Mouse (Mus musculus) hindbrain, embryonic 11.5 days (tissue): ENCODE results near the gene Art4. TPM values are rescaled to one million over a fixed set of nuclear protein-coding genes. Genes with fewer than 3 reads are reported as not detected.
A peak's percentile ranks its signal among the peaks of the same experiment; 100 is the strongest.

Source experiments
- ATAC-seq: fragments of 200-750 bp; cut with Nextera tagmentation; 2 replicates; pipeline ENCODE4 v1.8.0; 2017; ENCODE audit warnings: mild to moderate bottlenecking, moderate TSS enrichment, moderate library complexity; ENCODE audit not compliant: low FRiP score
- DNase-seq: peaks from one replicate; pipeline ENCODE4 v3.0.0-alpha.2; 2015; ENCODE audit warnings: low spot score
- H3K27ac ChIP-seq: fragments of 300-500 bp; sonication (generic); 2 replicates; pipeline ENCODE4 v1.5.1; 2014; ENCODE audit warnings: mild to moderate bottlenecking, low read depth, low read length
- H3K27me3 ChIP-seq: fragments of 300-500 bp; sonication (generic); 2 replicates; pipeline ENCODE4 v1.6.1; 2014; ENCODE audit warnings: mild to moderate bottlenecking, low read length, moderate library complexity, mixed read lengths; ENCODE audit not compliant: control insufficient read depth, insufficient read depth
- H3K36me3 ChIP-seq: fragments of 300-500 bp; sonication (generic); 2 replicates; pipeline ENCODE4 v1.6.1; 2014; ENCODE audit warnings: mild to moderate bottlenecking, low read length, moderate library complexity, mixed read lengths; ENCODE audit not compliant: control insufficient read depth, insufficient read depth
- H3K4me1 ChIP-seq: fragments of 300-500 bp; sonication (generic); replicated peaks from 2 replicates; pipeline ENCODE4 v1.6.1; 2014; ENCODE audit warnings: low read length, mixed read lengths; ENCODE audit not compliant: control insufficient read depth, insufficient read depth
- H3K4me2 ChIP-seq: fragments of 300-500 bp; sonication (generic); replicated peaks from 2 replicates; pipeline ENCODE4 v1.6.1; 2014; ENCODE audit warnings: mild to moderate bottlenecking, low read depth, low read length
- H3K4me3 ChIP-seq: fragments of 300-500 bp; sonication (generic); 2 replicates; pipeline ENCODE4 v1.5.1; 2014; ENCODE audit warnings: low read depth, low read length
- H3K9ac ChIP-seq: fragments of 300-500 bp; sonication (generic); 2 replicates; pipeline ENCODE4 v1.6.1; 2014; ENCODE audit warnings: low read depth, low read length
- H3K9me3 ChIP-seq: fragments of 300-500 bp; sonication (generic); 2 replicates; pipeline ENCODE4 v1.6.1; 2016; ENCODE audit warnings: low read length; ENCODE audit not compliant: control insufficient read depth
- WGBS: fragments of 180-500 bp; shearing (Covaris S2); extraction: QIAGEN DNeasy Blood & Tissue Kit; methylation state at CpG from one replicate; pipeline ENCODE4 v1.1.7; 2014; 5-methylcytosine and 5-hydroxymethylcytosine counted together
- polyA plus RNA-seq: library from polyadenylated mRNA; unstranded; fragments of >200 nt; fragmentation: Nextera tagmentation; extraction: Ambion mirVana; gene quantifications from 2 replicates; pipeline ENCODE4 v1.2.1, GENCODE M21; 2014

Art4 gene
- polyA plus RNA-seq = 0.52 and 0.90 TPM in 2 replicates

DNA sequence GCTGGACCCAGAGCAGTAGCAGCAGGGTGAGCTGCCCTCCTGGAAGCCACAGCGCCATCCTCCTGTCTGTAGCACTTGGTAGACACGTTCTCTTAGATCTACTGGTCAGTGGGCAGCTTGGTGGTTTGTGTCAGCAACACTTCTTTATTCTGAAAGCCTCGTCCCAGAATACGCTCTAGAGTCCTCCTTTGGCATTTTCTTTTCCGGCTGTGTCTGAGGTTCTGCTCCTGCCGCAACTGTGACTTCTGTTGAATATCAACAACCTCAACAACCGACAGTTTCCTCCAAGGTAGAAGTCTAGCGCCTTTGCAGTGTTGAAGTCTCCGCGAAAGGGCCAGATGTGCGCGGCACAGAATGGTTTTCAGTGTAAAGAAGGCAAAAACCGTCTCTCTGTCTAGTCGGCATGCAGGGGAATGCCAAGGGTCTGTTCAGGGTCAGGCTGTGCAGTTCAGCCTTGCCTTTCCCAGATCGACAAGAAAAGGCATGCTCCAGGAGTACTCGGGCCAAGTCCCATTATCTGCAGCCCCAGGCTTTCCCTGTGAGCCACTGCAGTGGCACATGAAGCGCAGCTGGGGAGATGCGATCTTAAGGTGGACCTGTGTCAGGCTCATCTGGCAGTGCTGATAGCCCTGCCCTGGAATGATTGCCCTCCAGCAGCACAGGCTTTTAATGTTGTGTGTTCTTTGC is at the start of gene Art4:
Art4 (minus strand) TSS at position 548 of the 687 bp plus-strand sequence.
- H3K9ac ChIP-seq = no peak within 1 kb of the TSS
- no peak within 1 kb of the TSS for H3K4me3 ChIP-seq
- no peaks in the 10 kb centered on the region for H3K27me3 ChIP-seq
- H3K4me1 ChIP-seq = no peaks in the 10 kb centered on the region
- no peaks in the 10 kb centered on the region for H3K9me3 ChIP-seq
- no peak for ATAC-seq
- 80% methylated on average over 18 of the region's 18 CpGs for WGBS
- H3K4me2 ChIP-seq = no peak within 1 kb of the TSS
- no peaks in the 10 kb centered on the region for H3K36me3 ChIP-seq
- DNase-seq = peak; percentile 20
- H3K27ac ChIP-seq = no peak within 1 kb of the TSS

DNA sequence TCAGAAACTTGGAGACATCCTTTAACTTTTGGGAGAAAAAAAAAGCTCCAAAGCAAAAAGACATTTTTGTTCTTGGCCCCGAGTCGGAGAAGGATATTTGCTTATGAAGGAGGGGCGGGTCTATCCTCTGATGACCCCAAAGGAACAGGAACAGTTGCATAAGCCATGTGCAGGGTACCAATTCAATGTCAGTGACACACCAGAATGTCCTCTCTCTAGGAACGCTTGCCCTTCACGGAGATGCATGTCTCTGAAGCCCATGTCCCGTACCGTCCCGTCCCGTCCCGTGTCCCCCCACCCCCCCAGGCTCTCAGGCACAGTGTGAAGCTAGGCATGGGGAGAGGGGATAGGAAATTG is 49.4 kb upstream of the Art4 start:
- DNase-seq (no peak), ATAC-seq (no peak)
- H3K9ac ChIP-seq = no peak overlapping the region
- no peaks in the 10 kb centered on the region for H3K36me3 ChIP-seq
- H3K4me3 ChIP-seq = no peak overlapping the region
- H3K4me2 ChIP-seq = no peak overlapping the region
- WGBS = 76% methylated on average over 10 of the region's 10 CpGs
- H3K27ac ChIP-seq = no peak overlapping the region
- H3K27me3 ChIP-seq = no peaks in the 10 kb centered on the region
- no peaks in the 10 kb centered on the region for H3K9me3 ChIP-seq
- no peaks in the 10 kb centered on the region for H3K4me1 ChIP-seq

DNA sequence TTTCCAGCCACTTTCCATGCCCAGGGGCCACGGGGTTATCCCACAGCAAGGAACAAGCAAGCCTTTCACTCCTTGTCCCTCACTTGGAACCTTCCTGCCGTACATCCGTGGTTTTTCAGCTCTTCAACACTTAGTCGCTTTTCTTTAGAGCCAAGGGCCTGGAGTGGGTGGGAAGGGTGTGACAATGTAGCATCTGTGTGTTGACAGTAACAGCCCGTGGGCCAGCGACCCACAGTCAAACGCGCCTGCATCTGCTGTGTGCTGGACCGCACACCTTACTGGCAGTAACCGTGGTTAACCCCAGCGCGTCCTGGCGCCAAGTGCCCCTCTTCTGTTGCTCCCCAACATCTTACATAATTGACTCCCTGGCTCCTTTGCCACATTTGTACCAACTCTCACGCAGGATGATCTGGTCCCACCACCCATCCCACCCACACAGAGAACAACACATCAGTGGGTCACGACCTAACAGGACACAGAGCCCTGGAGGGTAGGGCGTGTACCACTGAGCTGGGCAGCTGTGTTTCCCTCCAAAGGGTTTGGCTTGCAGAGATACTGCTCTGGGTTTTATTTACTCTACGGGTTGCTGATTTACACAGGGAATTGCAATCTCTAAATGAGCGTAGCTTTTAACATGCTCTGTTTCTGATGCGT is 48.9 kb upstream of the Art4 start:
- no peak for DNase-seq
- ATAC-seq = no peak
- Histone ChIP-seq H3K4me3 (no peak overlapping the region), H3K27me3 (no peaks in the 10 kb centered on the region), H3K4me1 (no peaks in the 10 kb centered on the region), H3K27ac (no peak overlapping the region), H3K9me3 (no peaks in the 10 kb centered on the region), H3K36me3 (no peaks in the 10 kb centered on the region), H3K4me2 (no peak overlapping the region), H3K9ac (no peak overlapping the region)
- 81% methylated on average over 19 of the region's 19 CpGs for WGBS

DNA sequence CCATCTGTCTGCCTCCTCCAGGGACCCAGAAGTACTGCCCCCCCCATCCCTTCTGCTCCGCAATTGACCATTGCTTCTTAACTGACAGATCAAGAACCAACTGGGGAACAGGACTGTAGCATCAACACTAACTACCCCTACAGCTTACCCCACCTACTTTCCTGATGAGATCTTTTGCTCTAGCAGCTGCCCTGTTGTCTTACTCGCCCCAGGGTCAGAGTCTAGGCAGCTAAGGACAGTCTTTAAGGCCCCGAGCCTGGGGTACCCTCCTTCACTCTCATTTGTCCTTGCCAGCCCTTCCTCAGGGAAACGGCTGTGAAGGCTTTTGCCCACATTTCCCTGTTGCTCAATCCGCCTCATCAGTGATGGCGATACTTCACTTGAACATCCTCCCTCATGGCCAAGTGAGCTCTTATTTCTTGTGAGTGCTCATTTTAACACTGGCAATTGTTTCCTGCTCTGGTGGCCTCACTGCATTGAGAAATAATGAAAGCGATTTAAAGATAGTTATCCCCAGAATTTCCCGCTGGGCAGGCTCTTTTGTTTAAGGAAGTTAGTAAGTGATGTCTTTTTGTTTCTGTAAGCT is 46.4 kb upstream of the Art4 start:
- Histone ChIP-seq H3K9ac (no peak overlapping the region), H3K9me3 (no peaks in the 10 kb centered on the region), H3K4me1 (no peaks in the 10 kb centered on the region), H3K27ac (no peak overlapping the region), H3K27me3 (no peaks in the 10 kb centered on the region), H3K4me2 (no peak overlapping the region), H3K4me3 (no peak overlapping the region), H3K36me3 (no peaks in the 10 kb centered on the region)
- ATAC-seq = no peak
- no peak for DNase-seq
- 75% methylated on average over 8 of the region's 8 CpGs for WGBS

DNA sequence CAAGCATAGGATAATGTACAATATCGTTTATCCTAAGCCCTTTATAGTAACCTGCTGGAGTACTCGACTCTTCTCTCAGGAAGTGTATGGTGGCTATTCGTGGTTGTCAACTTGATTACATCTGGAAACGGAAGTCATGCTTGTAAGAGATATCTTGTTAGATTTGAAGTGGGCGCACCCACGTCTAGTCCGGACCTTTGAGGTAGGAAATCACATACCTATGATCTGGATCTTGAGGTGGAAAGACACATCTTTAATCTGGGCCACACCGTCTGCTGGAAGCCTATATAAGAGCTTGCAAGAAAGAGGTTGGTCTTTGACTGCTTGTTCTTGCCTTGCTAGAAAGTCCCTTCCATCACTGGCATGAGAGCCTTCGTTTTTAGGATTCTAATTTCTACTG is 45.0 kb upstream of the Art4 start:
- no peak overlapping the region for H3K4me2 ChIP-seq
- DNase-seq (no peak), ATAC-seq (no peak)
- no peak overlapping the region for H3K9ac ChIP-seq
- WGBS = 93% methylated on average over 9 of the region's 9 CpGs
- H3K27ac ChIP-seq = no peak overlapping the region
- no peak overlapping the region for H3K4me3 ChIP-seq
- no peaks in the 10 kb centered on the region for H3K36me3 ChIP-seq
- H3K27me3 ChIP-seq = no peaks in the 10 kb centered on the region
- H3K9me3 ChIP-seq = no peaks in the 10 kb centered on the region
- H3K4me1 ChIP-seq = no peaks in the 10 kb centered on the region

DNA sequence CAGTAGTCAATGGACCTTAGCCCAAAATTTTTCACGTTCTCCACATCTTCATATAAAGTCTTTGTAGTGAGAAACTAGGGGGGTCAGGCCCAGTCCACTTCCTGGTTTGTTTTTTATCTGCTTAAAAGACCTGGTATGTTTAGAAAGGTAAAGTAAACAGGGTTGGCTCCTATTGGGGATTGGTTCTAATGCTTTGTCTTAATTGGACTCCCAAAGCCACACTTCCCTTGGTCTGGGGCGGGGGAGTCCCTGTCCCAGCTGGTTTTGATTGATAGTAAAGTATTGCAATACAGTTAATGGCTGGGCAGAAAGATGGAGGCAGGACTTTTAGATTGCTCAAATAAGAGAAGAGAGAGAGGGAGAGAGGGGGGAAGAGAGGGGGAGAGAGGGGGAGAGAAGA is 43.5 kb upstream of the Art4 start:
- 85% methylated on average over 2 of the region's 2 CpGs for WGBS
- Histone ChIP-seq H3K4me1 (no peaks in the 10 kb centered on the region), H3K9me3 (no peaks in the 10 kb centered on the region), H3K9ac (no peak overlapping the region), H3K27ac (no peak overlapping the region), H3K4me2 (no peak overlapping the region), H3K4me3 (no peak overlapping the region), H3K27me3 (no peaks in the 10 kb centered on the region), H3K36me3 (no peaks in the 10 kb centered on the region)
- DNase-seq (no peak), ATAC-seq (no peak)

DNA sequence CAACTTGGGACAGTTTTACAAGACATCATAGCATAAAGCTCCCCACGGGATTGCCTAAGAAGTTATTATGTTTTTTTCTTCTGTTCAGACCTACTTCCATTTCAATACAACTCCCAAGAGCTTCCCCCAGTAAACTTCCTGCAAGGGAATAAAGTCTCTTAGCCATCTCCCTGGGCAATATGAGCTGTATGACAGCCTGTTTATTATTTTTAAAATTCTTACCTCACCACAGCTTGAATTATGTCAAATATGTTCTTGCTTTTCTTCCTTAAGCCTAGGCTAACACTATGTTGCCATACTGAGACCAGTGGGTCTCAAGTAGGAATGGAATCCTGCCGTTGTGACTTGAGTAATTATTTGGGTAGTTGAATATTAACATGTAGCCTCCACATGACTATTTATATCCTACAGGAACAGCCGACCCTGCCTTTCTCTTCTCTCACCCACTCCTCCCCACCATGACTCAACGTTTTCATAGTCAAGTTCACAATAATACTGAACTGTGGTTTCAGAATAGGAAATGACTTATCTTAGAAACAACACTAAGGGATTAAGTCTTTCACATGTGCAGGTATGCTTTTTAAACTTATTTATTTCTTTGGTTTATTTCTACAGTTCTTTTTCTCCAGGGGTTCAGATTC is 43.0 kb upstream of the Art4 start:
- Histone ChIP-seq H3K4me1 (no peaks in the 10 kb centered on the region), H3K4me2 (no peak overlapping the region), H3K36me3 (no peaks in the 10 kb centered on the region), H3K27me3 (no peaks in the 10 kb centered on the region), H3K9me3 (no peaks in the 10 kb centered on the region), H3K4me3 (no peak overlapping the region), H3K27ac (no peak overlapping the region), H3K9ac (no peak overlapping the region)
- ATAC-seq (no peak), DNase-seq (no peak)
- WGBS = 78% methylated on average over 4 of the region's 4 CpGs

DNA sequence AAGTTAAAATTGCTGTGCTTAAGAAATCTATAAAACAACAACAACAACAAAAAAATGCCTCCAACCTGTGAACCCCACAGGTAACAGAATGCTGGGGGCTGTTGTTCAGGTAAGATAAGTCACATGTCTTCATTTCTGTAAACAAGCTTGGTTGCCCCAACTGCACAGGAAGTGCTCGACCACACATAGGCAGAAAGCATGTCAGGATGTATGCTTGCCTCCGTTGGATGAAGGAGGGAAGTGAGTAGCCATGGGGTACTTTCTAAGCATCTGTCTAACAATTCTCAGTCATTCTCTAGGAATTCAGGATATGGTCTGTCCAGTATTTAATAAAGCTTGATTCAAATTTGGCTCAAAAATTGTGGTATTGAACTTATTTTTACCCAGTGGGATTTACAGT is 41.4 kb upstream of the Art4 start:
- 77% methylated on average over 2 of the region's 2 CpGs for WGBS
- no peak overlapping the region for H3K4me3 ChIP-seq
- no peak overlapping the region for H3K4me2 ChIP-seq
- no peaks in the 10 kb centered on the region for H3K27me3 ChIP-seq
- no peaks in the 10 kb centered on the region for H3K9me3 ChIP-seq
- no peaks in the 10 kb centered on the region for H3K36me3 ChIP-seq
- no peak for ATAC-seq
- no peaks in the 10 kb centered on the region for H3K4me1 ChIP-seq
- DNase-seq = no peak
- no peak overlapping the region for H3K9ac ChIP-seq
- no peak overlapping the region for H3K27ac ChIP-seq
